Mouse (Mus musculus) liver, embryonic 16.5 days (tissue): ENCODE data around the gene Psma5. TPM values are rescaled to one million over a fixed set of nuclear protein-coding genes. Genes with fewer than 3 reads are reported as not detected.

Source experiments
- ATAC-seq: fragments of 200-750 bp; cut with Nextera tagmentation; 2 replicates; pipeline ENCODE4 v1.8.0; 2017; ENCODE audit warnings: low read depth, mild to moderate bottlenecking, moderate number of reproducible peaks, moderate library complexity
- H3K27ac ChIP-seq: fragments of 300-500 bp; sonication (generic); 2 replicates; pipeline ENCODE4 v1.5.1; 2014; ENCODE audit warnings: mild to moderate bottlenecking, low read length
- H3K27me3 ChIP-seq: fragments of 300-500 bp; sonication (generic); 2 replicates; pipeline ENCODE4 v1.6.1; 2014; ENCODE audit warnings: low read depth, low read length, mixed read lengths; ENCODE audit not compliant: control insufficient read depth, insufficient read depth
- H3K36me3 ChIP-seq: fragments of 300-500 bp; sonication (generic); 2 replicates; pipeline ENCODE4 v1.6.1; 2014; ENCODE audit warnings: mild to moderate bottlenecking; ENCODE audit not compliant: control insufficient read depth, insufficient read depth
- H3K4me1 ChIP-seq: fragments of 300-500 bp; sonication (generic); 2 replicates; pipeline ENCODE4 v1.6.1; 2014; ENCODE audit warnings: low read depth, low read length, mixed read lengths; ENCODE audit not compliant: control insufficient read depth
- H3K4me2 ChIP-seq: fragments of 300-500 bp; sonication (generic); 2 replicates; pipeline ENCODE4 v1.6.1; 2014; ENCODE audit warnings: low read depth, low read length, mixed read lengths
- H3K4me3 ChIP-seq: fragments of 300-500 bp; sonication (generic); 2 replicates; pipeline ENCODE4 v1.5.1; 2014; ENCODE audit warnings: low read depth, mild to moderate bottlenecking, low read length
- H3K9ac ChIP-seq: fragments of 300-500 bp; sonication (generic); 2 replicates; pipeline ENCODE4 v1.6.1; 2014; ENCODE audit warnings: low read depth, low read length
- H3K9me3 ChIP-seq: fragments of 300-500 bp; sonication (generic); replicated peaks from 2 replicates; pipeline ENCODE4 v1.6.1; 2016; ENCODE audit warnings: low read length; ENCODE audit not compliant: control insufficient read depth
- WGBS: fragments of 180-500 bp; shearing (Covaris S2); extraction: QIAGEN DNeasy Blood & Tissue Kit; methylation state at CpG from one replicate; pipeline ENCODE4 v1.1.7; 2014; ENCODE audit not compliant: insufficient replicate concordance; 5-methylcytosine and 5-hydroxymethylcytosine counted together
- polyA plus RNA-seq: library from polyadenylated mRNA; unstranded; fragments of >200 nt; fragmentation: Nextera tagmentation; extraction: Ambion mirVana; gene quantifications from 2 replicates; pipeline ENCODE4 v1.2.1, GENCODE M21; 2015

Gene Psma5
- polyA plus RNA-seq, 1 experiment from 2014 or later = 126 TPM

DNA sequence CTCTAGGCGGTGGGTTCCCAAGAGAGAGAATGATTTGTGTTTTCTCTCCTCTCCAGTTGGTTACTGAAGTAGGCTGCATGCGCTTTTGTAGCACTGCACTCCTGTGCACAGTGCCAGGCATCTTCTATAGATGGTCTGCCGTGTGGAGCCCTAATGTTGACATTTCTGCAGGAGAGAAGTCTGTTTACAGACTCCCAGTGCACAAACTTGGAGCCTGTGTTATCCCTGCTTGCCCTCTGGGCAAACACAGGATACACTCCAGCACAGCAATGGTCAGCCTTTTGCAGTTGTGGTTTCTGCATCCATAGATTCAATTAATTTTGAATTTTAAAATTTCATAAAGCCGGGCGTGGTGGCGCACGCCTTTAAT is 40.3 kb downstream of the Psma5 start:
- peaks cover 43% of the 10 kb centered on the region for H3K4me1 ChIP-seq
- no peak overlapping the region for H3K4me3 ChIP-seq
- 51% methylated on average over 7 of the region's 7 CpGs for WGBS
- H3K9me3 ChIP-seq = no peaks in the 10 kb centered on the region
- no peaks in the 10 kb centered on the region for H3K36me3 ChIP-seq
- H3K9ac ChIP-seq = no peak overlapping the region
- peak overlapping the region; percentile 36 for H3K27ac ChIP-seq
- no peaks in the 10 kb centered on the region for H3K27me3 ChIP-seq
- H3K4me2 ChIP-seq = peak overlapping the region; percentile 54; the same call in 1 of the 2 replicates
- ATAC-seq = peak; percentile 61

GRCm38 (mm10) chr3:108297603-108298553 is 41.2 kb downstream of the Psma5 start:
- Histone ChIP-seq H3K4me2 (no peak overlapping the region), H3K9ac (no peak overlapping the region), H3K9me3 (no peaks in the 10 kb centered on the region), H3K4me1 (peaks cover 43% of the 10 kb centered on the region), H3K27me3 (no peaks in the 10 kb centered on the region), H3K27ac (peak overlapping the region; percentile 71), H3K4me3 (no peak overlapping the region), H3K36me3 (no peaks in the 10 kb centered on the region)
- no peak for ATAC-seq
- 29% methylated on average over 7 of the region's 7 CpGs for WGBS

DNA sequence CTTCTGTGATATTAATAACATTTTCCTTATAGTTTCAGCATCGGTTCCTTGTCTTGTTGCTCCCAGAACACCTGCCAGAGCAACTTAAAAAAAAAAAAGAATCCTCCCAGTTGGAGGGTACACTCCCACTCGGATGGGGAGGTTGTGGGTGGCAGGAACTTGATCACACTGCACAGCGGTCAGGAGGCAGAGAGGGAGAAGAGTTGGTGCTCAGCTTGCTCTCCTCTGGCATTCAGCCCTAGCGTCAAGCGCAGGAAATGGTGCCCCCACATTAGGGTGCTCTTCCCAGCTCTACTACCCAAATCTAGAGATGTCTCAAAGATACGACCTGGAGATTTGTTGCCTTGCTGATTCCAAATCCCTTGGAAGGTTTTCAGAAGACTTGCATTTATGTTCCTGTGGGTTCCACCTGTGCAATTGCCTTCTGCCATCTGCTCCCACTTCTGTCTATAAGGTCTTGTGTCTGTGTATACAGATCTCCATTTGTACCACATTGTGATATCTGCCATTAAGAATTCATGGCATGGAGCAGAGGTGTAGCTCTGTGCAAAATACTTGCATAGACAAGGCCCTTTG is 43.8 kb downstream of the Psma5 start:
- no peak for ATAC-seq
- Histone ChIP-seq H3K4me2 (no peak overlapping the region), H3K9me3 (no peaks in the 10 kb centered on the region), H3K36me3 (no peaks in the 10 kb centered on the region), H3K9ac (no peak overlapping the region), H3K27ac (no peak overlapping the region), H3K27me3 (no peaks in the 10 kb centered on the region), H3K4me3 (no peak overlapping the region), H3K4me1 (peaks cover 31% of the 10 kb centered on the region)
- WGBS = 61% methylated on average over 6 of the region's 6 CpGs

- no peak for ATAC-seq
- Histone ChIP-seq H3K9me3 (no peaks in the 10 kb centered on the region), H3K27me3 (no peaks in the 10 kb centered on the region), H3K36me3 (no peaks in the 10 kb centered on the region), H3K4me2 (no peak overlapping the region), H3K9ac (no peak overlapping the region), H3K4me3 (no peak overlapping the region), H3K27ac (no peak overlapping the region), H3K4me1 (peaks cover 4% of the 10 kb centered on the region)
- WGBS = 77% methylated on average over 8 of the region's 8 CpGs
Observed at GRCm38 (mm10) chr3:108303683-108304082, 47.0 kb downstream of the Psma5 start.

GRCm38 (mm10) chr3:108304747-108305146 is 48.0 kb downstream of the Psma5 start:
- Histone ChIP-seq H3K9ac (no peak overlapping the region), H3K27me3 (no peaks in the 10 kb centered on the region), H3K9me3 (no peaks in the 10 kb centered on the region), H3K36me3 (no peaks in the 10 kb centered on the region), H3K4me1 (no peaks in the 10 kb centered on the region; the same call in 1 of the 2 replicates), H3K4me2 (no peak overlapping the region), H3K4me3 (no peak overlapping the region), H3K27ac (no peak overlapping the region)
- WGBS = 60% methylated on average over 4 of the region's 4 CpGs
- ATAC-seq = no peak

- Histone ChIP-seq H3K27ac (no peak overlapping the region), H3K4me1 (no peaks in the 10 kb centered on the region; the same call in 1 of the 2 replicates)
- WGBS = 59% methylated on average over 3 of the region's 3 CpGs
Observed at GRCm38 (mm10) chr3:108306387-108306786, 49.7 kb downstream of the Psma5 start.

GRCm38 (mm10) chr3:108307485-108307884 is 50.8 kb downstream of the Psma5 start:
- Histone ChIP-seq H3K9me3 (no peaks in the 10 kb centered on the region), H3K4me1 (no peaks in the 10 kb centered on the region; the same call in 1 of the 2 replicates), H3K4me2 (no peak overlapping the region), H3K27ac (no peak overlapping the region), H3K9ac (no peak overlapping the region), H3K27me3 (no peaks in the 10 kb centered on the region), H3K4me3 (no peak overlapping the region), H3K36me3 (no peaks in the 10 kb centered on the region)
- no peak for ATAC-seq
- WGBS = 68% methylated on average over 6 of the region's 6 CpGs

More at GRCm38 (mm10) chr3:108306387-108306786, 49.7 kb downstream of the Psma5 start:
- no peak overlapping the region for H3K4me3 ChIP-seq
- no peak overlapping the region for H3K4me2 ChIP-seq
- ATAC-seq = no peak
- H3K9me3 ChIP-seq = no peaks in the 10 kb centered on the region
- no peak overlapping the region for H3K9ac ChIP-seq
- no peaks in the 10 kb centered on the region for H3K27me3 ChIP-seq
- no peaks in the 10 kb centered on the region for H3K36me3 ChIP-seq

DNA sequence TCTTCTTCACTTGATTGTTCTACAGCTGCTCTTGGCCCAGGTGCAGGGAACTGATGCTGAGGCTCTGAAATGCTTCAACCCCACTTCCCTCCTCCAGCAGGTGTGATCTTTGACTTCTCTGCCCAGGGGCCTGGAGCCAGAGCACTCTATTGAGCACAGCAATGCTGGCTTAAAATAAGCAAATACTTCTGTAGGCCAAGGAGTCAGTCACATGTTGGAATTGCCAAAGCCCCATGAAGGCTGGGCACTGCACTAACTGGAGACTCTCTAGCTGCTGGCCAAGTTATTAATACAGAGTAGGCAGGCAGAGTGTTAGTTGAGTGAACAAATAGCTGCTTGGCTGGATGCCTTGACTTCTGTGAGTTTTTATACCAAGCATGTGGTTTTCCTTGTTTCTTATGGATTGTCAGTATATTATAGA is 54.2 kb downstream of the Psma5 start:
- Histone ChIP-seq H3K27me3 (no peaks in the 10 kb centered on the region), H3K4me1 (no peaks in the 10 kb centered on the region; the same call in 1 of the 2 replicates), H3K9ac (no peak overlapping the region), H3K4me3 (no peak overlapping the region), H3K4me2 (no peak overlapping the region), H3K9me3 (no peaks in the 10 kb centered on the region), H3K27ac (no peak overlapping the region), H3K36me3 (no peaks in the 10 kb centered on the region)
- no peak for ATAC-seq

DNA sequence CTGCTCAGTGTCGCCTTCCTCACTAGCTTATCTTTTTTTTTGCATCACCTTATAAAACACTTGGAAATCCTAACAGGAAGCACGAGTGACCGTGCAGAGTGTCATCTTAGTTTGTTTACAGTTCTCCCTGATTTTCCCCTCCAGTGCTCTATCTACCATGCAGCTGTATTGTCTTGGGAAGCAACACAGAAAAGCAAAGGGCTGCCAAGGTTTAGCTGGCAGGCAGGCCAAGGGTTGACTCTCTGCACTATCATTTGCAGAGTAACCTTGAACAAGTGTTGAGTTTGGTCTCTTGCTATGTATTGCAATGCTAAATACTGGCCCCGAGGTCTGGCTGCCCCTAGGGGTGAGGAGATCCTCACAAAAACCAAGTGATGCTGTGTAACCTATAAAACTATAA is 55.0 kb downstream of the Psma5 start:
- WGBS = 52% methylated on average over 4 of the region's 4 CpGs
- Histone ChIP-seq H3K4me2 (no peak overlapping the region), H3K9ac (no peak overlapping the region), H3K9me3 (no peaks in the 10 kb centered on the region), H3K27me3 (no peaks in the 10 kb centered on the region), H3K4me1 (no peaks in the 10 kb centered on the region; the same call in 1 of the 2 replicates), H3K27ac (no peak overlapping the region), H3K4me3 (no peak overlapping the region), H3K36me3 (no peaks in the 10 kb centered on the region)
- no peak for ATAC-seq
